Mouse (Mus musculus): Measurements from ENCODE around the gene Cacnb1. TPM values are rescaled to one million over a fixed set of nuclear protein-coding genes. Genes with fewer than 3 reads are reported as not detected.

The Cacnb1 gene
- total RNA-seq, 1 experiment, result 6.2 TPM

DNA sequence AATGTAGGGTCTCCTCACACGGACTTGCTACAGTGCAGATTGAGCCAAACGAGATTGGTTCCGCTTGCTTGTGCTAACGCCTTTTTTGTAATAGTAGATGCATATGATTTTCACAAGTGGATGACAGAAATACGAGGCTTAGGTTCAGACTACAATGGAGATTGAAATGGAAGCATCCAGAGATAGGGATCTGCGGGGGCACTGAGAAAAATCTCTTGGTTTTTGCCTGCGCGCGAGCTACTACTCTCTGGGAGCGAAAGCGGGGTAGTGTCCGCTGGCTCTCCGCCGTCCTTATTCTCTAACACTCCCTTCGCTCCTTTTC, 3.4 kb upstream of the Cacnb1 start:
- H3K4me3 ChIP-seq (ENCODE audit: insufficient read depth in 1 of 2, low read depth in 1 of 2, low read length in 2 of 2, poor library complexity in 1 of 2, severe bottlenecking in 1 of 2), result peak overlapping the region; percentile 65 to 70
- in situ Hi-C loops (cut with MboI; ENCODE audit: low sequenced_read_pairs in 2 of 2, unreplicated experiment in 2 of 2), result no loop called here
- peak overlapping the region; percentile 90 for H3K9ac ChIP-seq (ENCODE audit: insufficient read depth, low read depth, low read length, poor library complexity, severe bottlenecking)
- peak overlapping the region; percentile 54; the same call in 1 of the 2 replicates for H3K27ac ChIP-seq (ENCODE audit: insufficient read depth, low read depth, low read length, poor library complexity, severe bottlenecking)
- H3K36me3 ChIP-seq (ENCODE audit: control insufficient read depth, insufficient read depth, low read length, poor library complexity, severe bottlenecking), result peaks cover 32% of the 10 kb centered on the region
- DNase-seq (ENCODE audit: low read depth, low spot score), result no peak
- TF ChIP-seq ZNF384 (IDR thresholded peaks at IDR 0.05; ENCODE audit: low read depth, low read length) (no peak), MAFK (IDR thresholded peaks at IDR 0.05; ENCODE audit: insufficient read depth, low read depth, low read length) (no peak), HCFC1 (IDR thresholded peaks at IDR 0.05; ENCODE audit: borderline replicate concordance, insufficient read depth, low read length) (no peak), CHD2 (IDR thresholded peaks at IDR 0.05; ENCODE audit: low read depth, low read length) (no peak), ZC3H11A (IDR thresholded peaks at IDR 0.05; ENCODE audit: borderline replicate concordance, low read depth, low read length) (no peak)
- H3K4me1 ChIP-seq (ENCODE audit: control insufficient read depth in 2 of 2, insufficient read depth in 2 of 2, low read length in 2 of 2, poor library complexity in 1 of 2), result peaks cover 0 to 11% of the 10 kb centered on the region in 2 experiments; a peak in 2 of 4 replicates
- H3K9me3 ChIP-seq (ENCODE audit: control insufficient read depth, insufficient read depth, low read depth, low read length), result no peaks in the 10 kb centered on the region

DNA sequence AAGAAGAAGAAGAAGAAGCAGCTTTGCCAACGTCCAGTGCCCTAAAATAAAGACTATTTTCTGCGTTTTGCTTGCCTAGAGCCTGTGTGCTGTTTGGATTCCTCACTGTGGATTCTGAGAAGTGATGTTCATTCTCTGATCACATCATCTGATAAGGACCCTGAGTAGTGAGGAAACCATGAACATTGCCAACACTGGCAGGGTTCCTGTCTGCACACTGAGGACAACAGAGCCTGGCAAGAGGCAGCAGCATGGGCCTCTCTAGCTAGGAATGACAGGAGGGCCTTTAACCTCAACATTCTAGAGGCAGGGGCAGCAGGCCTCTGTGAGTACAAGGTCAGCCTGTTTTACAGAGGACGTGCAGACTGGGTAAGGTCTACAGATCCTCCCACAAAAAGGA, 1.7 kb upstream of the Cacnb1 start:
- Histone ChIP-seq H3K4me1 (ENCODE audit: control insufficient read depth in 2 of 2, insufficient read depth in 2 of 2, low read length in 2 of 2, poor library complexity in 1 of 2) (peaks cover 3 to 18% of the 10 kb centered on the region in 2 experiments; a peak in 2 of 4 replicates), H3K9ac (ENCODE audit: insufficient read depth, low read depth, low read length, poor library complexity, severe bottlenecking) (no peak overlapping the region), H3K36me3 (ENCODE audit: control insufficient read depth, insufficient read depth, low read length, poor library complexity, severe bottlenecking) (peaks cover 17% of the 10 kb centered on the region), H3K9me3 (ENCODE audit: control insufficient read depth, insufficient read depth, low read depth, low read length) (no peaks in the 10 kb centered on the region), H3K27ac (ENCODE audit: insufficient read depth, low read depth, low read length, poor library complexity, severe bottlenecking) (no peak overlapping the region), H3K4me3 (ENCODE audit: insufficient read depth in 1 of 2, low read depth in 1 of 2, low read length in 2 of 2, poor library complexity in 1 of 2, severe bottlenecking in 1 of 2) (no peak overlapping the region)
- in situ Hi-C loops (cut with MboI; ENCODE audit: low sequenced_read_pairs in 2 of 2, unreplicated experiment in 2 of 2), result no loop called here
- no peak for DNase-seq (ENCODE audit: low read depth, low spot score)
- TF ChIP-seq HCFC1 (IDR thresholded peaks at IDR 0.05; ENCODE audit: borderline replicate concordance, insufficient read depth, low read length) (no peak), ZNF384 (IDR thresholded peaks at IDR 0.05; ENCODE audit: low read depth, low read length) (no peak), CHD2 (IDR thresholded peaks at IDR 0.05; ENCODE audit: low read depth, low read length) (no peak), MAFK (IDR thresholded peaks at IDR 0.05; ENCODE audit: insufficient read depth, low read depth, low read length) (no peak), ZC3H11A (IDR thresholded peaks at IDR 0.05; ENCODE audit: borderline replicate concordance, low read depth, low read length) (no peak)

DNA sequence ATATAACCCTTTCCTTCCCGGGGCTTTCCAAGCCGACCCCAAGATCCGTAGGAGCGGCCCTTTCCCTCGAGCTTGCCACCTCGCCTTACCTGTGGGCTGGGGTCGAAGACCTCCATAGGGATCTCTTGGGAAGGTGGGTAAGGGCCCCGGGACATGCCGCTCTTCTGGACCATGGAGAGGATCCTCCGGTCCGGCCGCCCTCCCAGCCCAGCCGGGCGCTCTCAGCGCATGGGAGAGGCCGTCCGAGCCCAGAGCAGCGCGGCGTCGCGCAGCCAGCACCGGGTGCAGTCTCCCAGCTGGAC, 630 bp downstream of the Cacnb1 start:
- TF ChIP-seq MAFK (IDR thresholded peaks at IDR 0.05; ENCODE audit: insufficient read depth, low read depth, low read length), result no peak
- TF ChIP-seq ZNF384 (IDR thresholded peaks at IDR 0.05; ENCODE audit: low read depth, low read length), result no peak
- no peak for TF ChIP-seq ZC3H11A (IDR thresholded peaks at IDR 0.05; ENCODE audit: borderline replicate concordance, low read depth, low read length)
- TF ChIP-seq CHD2 (IDR thresholded peaks at IDR 0.05; ENCODE audit: low read depth, low read length), result no peak
- no peak for TF ChIP-seq HCFC1 (IDR thresholded peaks at IDR 0.05; ENCODE audit: borderline replicate concordance, insufficient read depth, low read length)
- peaks cover 4% of the 10 kb centered on the region; the same call in 1 of the 2 replicates for H3K36me3 ChIP-seq (ENCODE audit: control insufficient read depth, insufficient read depth, low read length, poor library complexity, severe bottlenecking)
- H3K4me3 ChIP-seq (ENCODE audit: insufficient read depth in 1 of 2, low read depth in 1 of 2, low read length in 2 of 2, poor library complexity in 1 of 2, severe bottlenecking in 1 of 2), result peak overlapping the region; percentile 74 to 85
- in situ Hi-C loops (cut with MboI; ENCODE audit: low sequenced_read_pairs in 2 of 2, unreplicated experiment in 2 of 2), result no loop called here
- DNase-seq (ENCODE audit: low read depth, low spot score), result no peak
- no peak overlapping the region for H3K27ac ChIP-seq (ENCODE audit: insufficient read depth, low read depth, low read length, poor library complexity, severe bottlenecking)
- peaks cover 3 to 20% of the 10 kb centered on the region in 2 experiments; a peak in 2 of 4 replicates for H3K4me1 ChIP-seq (ENCODE audit: control insufficient read depth in 2 of 2, insufficient read depth in 2 of 2, low read length in 2 of 2, poor library complexity in 1 of 2)
- no peaks in the 10 kb centered on the region for H3K9me3 ChIP-seq (ENCODE audit: control insufficient read depth, insufficient read depth, low read depth, low read length)
- peak overlapping the region; percentile 65 for H3K9ac ChIP-seq (ENCODE audit: insufficient read depth, low read depth, low read length, poor library complexity, severe bottlenecking)

DNA sequence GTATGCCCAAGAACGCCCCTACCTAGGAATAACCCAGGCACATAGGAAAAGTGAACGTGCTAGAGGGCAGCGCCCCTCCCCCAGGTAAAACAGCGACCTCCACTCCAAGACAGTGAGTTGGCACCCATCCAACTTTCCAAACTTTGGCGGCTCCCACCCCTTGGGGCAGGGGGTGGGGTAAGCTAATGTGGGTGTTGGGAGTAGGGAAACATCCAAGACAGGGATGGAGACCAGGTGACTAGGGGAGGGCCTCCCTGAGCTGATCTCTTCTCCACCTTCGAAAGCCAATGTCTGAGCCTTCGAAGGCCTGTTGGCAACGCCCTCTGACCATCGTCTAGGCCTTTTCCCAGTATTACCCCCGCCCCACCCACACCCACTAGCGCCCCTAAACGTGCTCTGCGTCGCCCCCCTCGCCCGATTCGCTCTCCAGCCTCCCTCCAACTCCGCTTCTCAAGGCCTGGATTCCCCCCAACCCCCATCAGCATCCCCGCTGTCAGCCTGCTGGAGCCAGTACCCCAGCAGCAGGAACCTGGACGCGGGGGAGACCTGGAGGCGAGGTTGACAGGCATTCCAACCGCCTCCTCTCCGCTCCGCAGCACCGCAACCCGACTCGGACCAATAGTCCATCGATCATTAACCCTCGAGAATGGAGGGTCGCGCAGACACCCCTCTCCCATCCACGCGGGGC, 1.1 kb downstream of the Cacnb1 start:
- Histone ChIP-seq H3K4me3 (ENCODE audit: insufficient read depth in 1 of 2, low read depth in 1 of 2, low read length in 2 of 2, poor library complexity in 1 of 2, severe bottlenecking in 1 of 2) (peak overlapping the region; percentile 74 to 85), H3K9me3 (ENCODE audit: control insufficient read depth, insufficient read depth, low read depth, low read length) (no peaks in the 10 kb centered on the region)

More for the DNA sequence above, 1.1 kb downstream of the Cacnb1 start:
- TF ChIP-seq ZC3H11A (IDR thresholded peaks at IDR 0.05; ENCODE audit: borderline replicate concordance, low read depth, low read length) (no peak), ZNF384 (IDR thresholded peaks at IDR 0.05; ENCODE audit: low read depth, low read length) (no peak), HCFC1 (IDR thresholded peaks at IDR 0.05; ENCODE audit: borderline replicate concordance, insufficient read depth, low read length) (no peak)
- no peak for DNase-seq (ENCODE audit: low read depth, low spot score)
- Histone ChIP-seq H3K36me3 (ENCODE audit: control insufficient read depth, insufficient read depth, low read length, poor library complexity, severe bottlenecking) (peaks cover 4% of the 10 kb centered on the region; the same call in 1 of the 2 replicates), H3K9ac (ENCODE audit: insufficient read depth, low read depth, low read length, poor library complexity, severe bottlenecking) (peak overlapping the region; percentile 65), H3K27ac (ENCODE audit: insufficient read depth, low read depth, low read length, poor library complexity, severe bottlenecking) (no peak overlapping the region), H3K4me1 (ENCODE audit: control insufficient read depth in 2 of 2, insufficient read depth in 2 of 2, low read length in 2 of 2, poor library complexity in 1 of 2) (peaks cover 3 to 20% of the 10 kb centered on the region in 2 experiments; a peak in 2 of 4 replicates)
- in situ Hi-C loops (cut with MboI; ENCODE audit: low sequenced_read_pairs in 2 of 2, unreplicated experiment in 2 of 2), result no loop called here

Measured in ES-E14 (cell line).